Mouse (Mus musculus): ENCODE measurements around the gene Tpgs1.

GRCm38 (mm10) chr10:79701443-79702129 lies 32.4 kb downstream of the Tpgs1 start:
- TF ChIP-seq POLR2A (IDR thresholded peaks at IDR 0.05; ENCODE audit: low read depth, low read length) (no peak), CTCF (conservative IDR thresholded peaks at IDR 0.05; ENCODE audit: insufficient read depth, insufficient read length, low read depth, low read length) (no peak)

Measured in kidney, adult 2 months (tissue).